Mouse (Mus musculus) cortical plate, adult 2 months (tissue): ENCODE results near the gene Ssr2.

Source experiments
- CTCF ChIP-seq: fragments of 200-500 bp; IDR thresholded peaks from 2 replicates; pipeline ENCODE4 v1.5.1; 2011; ENCODE audit warnings: mild to moderate bottlenecking, control low read depth, low read length; ENCODE audit not compliant: insufficient read depth; ENCODE audit errors: extremely low read depth
- POLR2A ChIP-seq: fragments of 200-500 bp; IDR thresholded peaks from 2 replicates; pipeline ENCODE4 v1.6.1; 2011; ENCODE audit warnings: mild to moderate bottlenecking, low read length, control low read depth; ENCODE audit not compliant: insufficient read depth; ENCODE audit errors: extremely low read depth

- TF ChIP-seq POLR2A, result no peak
- peak; percentile 71 for TF ChIP-seq CTCF
These were observed 28.1 kb downstream of the Ssr2 start for GRCm38 (mm10) chr3:88603714-88604161.
